Mouse (Mus musculus) limb, embryonic 12.5 days (tissue): ENCODE measurements around the gene Siae. TPM values are rescaled to one million over a fixed set of nuclear protein-coding genes. Genes with fewer than 3 reads are reported as not detected.

Source experiments
- ATAC-seq: fragments of 200-750 bp; cut with Nextera tagmentation; 2 replicates; pipeline ENCODE4 v1.8.0; 2017; ENCODE audit warnings: low read depth, moderate TSS enrichment; ENCODE audit not compliant: insufficient number of reproducible peaks, insufficient read depth, low FRiP score, low TSS enrichment
- H3K27ac ChIP-seq: fragments of 300-500 bp; sonication (generic); 2 replicates; pipeline ENCODE4 v1.5.1; 2016; ENCODE audit warnings: mild to moderate bottlenecking, moderate library complexity
- H3K27me3 ChIP-seq: fragments of 300-500 bp; sonication (generic); 2 replicates; pipeline ENCODE4 v1.6.1; 2016; ENCODE audit warnings: mild to moderate bottlenecking, moderate library complexity
- H3K36me3 ChIP-seq: fragments of 300-500 bp; sonication (generic); 2 replicates; pipeline ENCODE4 v1.6.1; 2016; ENCODE audit warnings: mild to moderate bottlenecking, moderate library complexity
- H3K4me1 ChIP-seq: fragments of 300-500 bp; sonication (generic); replicated peaks from 2 replicates; pipeline ENCODE4 v1.6.1; 2016
- H3K4me2 ChIP-seq: fragments of 300-500 bp; sonication (generic); 2 replicates; pipeline ENCODE4 v1.6.1; 2016; ENCODE audit warnings: mild to moderate bottlenecking, moderate library complexity
- H3K4me3 ChIP-seq: fragments of 300-500 bp; sonication (generic); replicated peaks from 2 replicates; pipeline ENCODE4 v1.5.1; 2016; ENCODE audit warnings: mild to moderate bottlenecking
- H3K9ac ChIP-seq: fragments of 300-500 bp; sonication (generic); replicated peaks from 2 replicates; pipeline ENCODE4 v1.6.1; 2016; ENCODE audit warnings: mild to moderate bottlenecking, moderate library complexity
- H3K9me3 ChIP-seq: fragments of 300-500 bp; sonication (generic); 2 replicates; pipeline ENCODE4 v1.6.1; 2016; ENCODE audit warnings: mild to moderate bottlenecking, moderate library complexity
- WGBS: fragments of 180-500 bp; shearing (Covaris S2); methylation state at CpG from one replicate; pipeline ENCODE4 v1.1.7; 2016; 5-methylcytosine and 5-hydroxymethylcytosine counted together
- polyA plus RNA-seq: library from polyadenylated mRNA; unstranded; fragments of >200 nt; fragmentation: Nextera tagmentation; extraction: Ambion mirVana; gene quantifications from 2 replicates; pipeline ENCODE4 v1.2.1, GENCODE M21; 2016

Siae gene
- polyA plus RNA-seq, result 4.5 and 5.0 TPM in 2 replicates

DNA sequence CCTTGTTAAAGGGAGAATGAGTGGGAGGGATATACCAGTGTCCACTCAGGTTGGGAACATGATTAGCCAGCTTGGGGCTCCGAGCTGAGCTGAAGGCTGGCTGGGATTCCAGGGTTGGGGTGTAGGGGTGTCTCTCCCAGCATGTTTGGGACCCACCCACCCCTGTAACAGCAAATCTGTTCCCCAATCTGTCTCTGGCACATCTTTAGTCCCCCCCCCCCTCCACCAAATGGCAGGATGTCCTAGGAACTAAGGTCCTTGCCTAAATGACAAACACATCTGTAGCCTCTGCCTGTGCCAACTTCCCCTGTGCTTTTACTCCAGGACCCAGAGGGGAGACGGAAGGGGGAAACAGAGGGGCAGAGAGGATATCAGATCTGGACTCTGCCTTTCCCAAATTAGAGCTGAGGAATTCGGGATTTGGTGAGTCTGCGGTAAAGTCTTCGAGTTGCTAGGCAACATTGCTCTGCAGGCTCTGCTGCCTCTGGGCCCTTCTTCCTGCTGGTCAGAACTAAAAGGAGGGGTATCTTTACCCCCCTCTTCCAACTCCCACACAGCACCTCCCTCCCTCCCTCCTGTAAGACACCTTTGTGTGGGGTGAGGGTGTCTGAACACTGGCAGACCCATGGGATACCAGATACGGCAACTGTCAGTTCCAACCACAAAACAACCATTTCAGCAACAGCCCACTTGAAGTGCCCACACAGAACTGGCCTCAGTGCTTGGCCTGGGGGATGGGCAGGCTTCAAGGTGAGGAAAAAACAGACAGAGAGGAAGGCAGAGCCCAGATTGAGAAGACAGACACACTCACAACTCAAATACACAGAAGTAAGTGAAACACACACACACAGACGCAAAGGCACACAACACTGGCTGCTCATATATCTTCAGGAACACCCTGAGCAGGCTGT, at the start of gene Siae:
Gene Siae, plus strand, starts transcription at position 861 of the 911 bp plus-strand sequence.
- Histone ChIP-seq H3K4me1 (peaks cover 30% of the 10 kb centered on the region), H3K4me2 (no peak within 1 kb of the TSS), H3K4me3 (no peak within 1 kb of the TSS), H3K9me3 (no peaks in the 10 kb centered on the region), H3K27me3 (peaks cover 61% of the 10 kb centered on the region), H3K27ac (no peak within 1 kb of the TSS), H3K9ac (no peak within 1 kb of the TSS), H3K36me3 (no peaks in the 10 kb centered on the region)
- 30% methylated on average over 7 of the region's 7 CpGs for WGBS
- no peak for ATAC-seq

DNA sequence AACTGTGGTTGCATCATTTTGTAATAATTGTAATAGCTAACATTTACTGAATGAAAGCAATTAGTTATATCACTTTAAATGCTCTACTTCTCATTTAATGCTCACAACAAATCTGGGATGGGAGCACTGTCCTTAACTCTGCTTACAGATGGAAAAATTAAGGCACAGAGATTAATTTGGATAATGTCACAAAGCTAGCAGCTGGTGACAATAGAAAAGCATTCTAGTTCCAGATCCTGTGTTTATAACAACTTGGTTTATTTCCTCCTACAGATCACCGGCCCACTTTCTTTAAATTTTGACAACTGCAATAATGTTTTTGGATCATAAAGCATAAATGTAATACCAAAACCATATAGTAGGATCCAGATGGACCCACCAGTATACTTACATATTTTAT, 49.5 kb upstream of the Siae start:
- Histone ChIP-seq H3K4me3 (no peak overlapping the region), H3K27ac (no peak overlapping the region), H3K9ac (no peak overlapping the region), H3K9me3 (no peaks in the 10 kb centered on the region), H3K27me3 (no peaks in the 10 kb centered on the region), H3K4me2 (no peak overlapping the region), H3K4me1 (no peaks in the 10 kb centered on the region), H3K36me3 (no peaks in the 10 kb centered on the region)
- 94% methylated on average over 1 of the region's 1 CpGs for WGBS
- no peak for ATAC-seq

DNA sequence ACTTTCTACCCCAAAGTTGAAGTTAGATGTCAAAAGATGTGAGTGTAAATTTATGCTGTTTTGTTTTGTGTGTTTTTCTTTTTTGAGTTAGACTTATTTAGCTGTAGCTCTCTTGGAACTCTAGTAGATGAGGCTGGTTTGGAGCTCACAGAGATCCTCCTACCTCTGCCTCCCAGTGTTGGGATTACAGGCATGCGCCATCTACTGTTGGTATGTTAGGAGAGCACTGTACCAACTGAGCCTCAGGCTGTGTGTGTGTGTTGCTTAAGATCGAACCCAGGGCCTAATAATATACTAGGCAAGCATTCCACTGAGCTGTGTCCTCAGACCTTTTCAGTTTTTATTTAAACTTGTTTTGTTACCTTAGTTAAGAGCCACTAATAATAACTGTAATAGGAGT, 43.4 kb upstream of the Siae start:
- Histone ChIP-seq H3K27ac (no peak overlapping the region), H3K36me3 (no peaks in the 10 kb centered on the region), H3K9me3 (no peaks in the 10 kb centered on the region), H3K4me3 (no peak overlapping the region), H3K27me3 (no peaks in the 10 kb centered on the region), H3K9ac (no peak overlapping the region), H3K4me1 (peaks cover 4% of the 10 kb centered on the region; the same call in 1 of the 2 replicates), H3K4me2 (no peak overlapping the region)
- no peak for ATAC-seq
- WGBS, result 95% methylated on average over 2 of the region's 2 CpGs

DNA sequence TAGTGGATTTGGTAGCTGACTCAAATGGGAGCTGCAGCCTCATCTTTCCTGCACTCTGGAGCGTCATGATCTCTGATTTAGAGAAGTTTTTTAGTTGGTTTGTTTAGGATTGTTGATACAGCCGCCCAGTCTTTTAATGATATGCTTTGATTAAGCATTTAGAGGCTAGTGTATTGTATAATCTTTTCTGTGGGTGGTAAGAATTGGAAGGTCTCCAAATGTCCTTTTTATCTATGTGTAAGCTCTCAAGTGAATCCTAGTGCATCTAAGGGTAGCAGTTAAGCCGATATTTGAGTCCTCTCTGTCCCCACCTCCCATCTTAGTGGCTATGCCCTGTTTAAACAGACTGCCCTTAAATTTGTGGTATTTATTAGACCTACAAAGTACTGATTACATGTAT, 41.0 kb upstream of the Siae start:
- Histone ChIP-seq H3K4me2 (no peak overlapping the region), H3K4me1 (peaks cover 4% of the 10 kb centered on the region; the same call in 1 of the 2 replicates), H3K27me3 (no peaks in the 10 kb centered on the region), H3K36me3 (peaks cover 10% of the 10 kb centered on the region; the same call in 1 of the 2 replicates), H3K9me3 (no peaks in the 10 kb centered on the region), H3K27ac (no peak overlapping the region), H3K4me3 (no peak overlapping the region), H3K9ac (no peak overlapping the region)
- WGBS, result 91% methylated on average over 3 of the region's 3 CpGs
- no peak for ATAC-seq

DNA sequence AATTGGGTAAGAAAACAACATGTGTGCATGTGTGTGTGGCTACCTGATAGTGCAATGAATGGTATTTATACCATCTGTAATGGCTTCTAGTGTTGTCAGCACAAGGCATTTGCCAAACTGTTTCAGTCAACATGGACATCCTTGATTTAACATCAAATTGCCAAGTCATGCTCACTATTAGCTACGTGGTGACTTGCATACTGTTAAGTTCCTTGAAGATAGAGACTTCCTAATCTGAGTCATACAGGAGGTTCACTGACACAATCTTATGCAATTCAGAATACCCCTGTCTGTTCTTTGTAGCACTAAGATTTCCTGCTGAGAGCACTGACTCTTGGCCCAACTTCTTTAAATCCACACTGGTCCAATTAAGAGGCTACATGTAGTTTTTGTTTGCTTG, 38.0 kb upstream of the Siae start:
- no peak overlapping the region for H3K4me2 ChIP-seq
- no peaks in the 10 kb centered on the region for H3K27me3 ChIP-seq
- H3K4me1 ChIP-seq, result peaks cover 4% of the 10 kb centered on the region; the same call in 1 of the 2 replicates
- no peak overlapping the region for H3K27ac ChIP-seq
- peaks cover 34% of the 10 kb centered on the region for H3K36me3 ChIP-seq
- no peak overlapping the region for H3K9ac ChIP-seq
- H3K9me3 ChIP-seq, result no peaks in the 10 kb centered on the region
- no peak for ATAC-seq
- WGBS, result 74% methylated on average over 1 of the region's 1 CpGs
- no peak overlapping the region for H3K4me3 ChIP-seq

DNA sequence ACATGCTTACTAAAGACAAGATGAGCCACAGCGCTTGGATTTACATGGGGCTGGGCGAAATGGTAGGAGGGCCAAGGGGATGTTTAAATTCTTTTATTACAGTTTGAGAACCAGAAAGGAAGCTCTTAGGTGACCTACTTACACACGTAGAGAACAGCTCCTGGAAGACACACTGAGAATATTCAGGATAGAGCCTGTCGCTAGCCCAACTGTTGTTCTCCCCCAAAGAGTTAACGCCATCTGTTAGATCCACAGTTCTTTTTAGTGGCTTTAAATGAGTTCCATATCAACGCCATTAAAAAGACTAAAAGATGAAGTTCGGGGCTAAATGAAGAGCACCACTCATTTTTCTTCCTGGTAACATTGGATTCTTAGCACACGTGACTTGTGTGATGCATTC, 36.5 kb upstream of the Siae start:
- Histone ChIP-seq H3K9me3 (no peaks in the 10 kb centered on the region), H3K36me3 (peaks cover 45% of the 10 kb centered on the region), H3K4me2 (no peak overlapping the region), H3K27me3 (no peaks in the 10 kb centered on the region), H3K4me1 (peaks cover 4% of the 10 kb centered on the region; the same call in 1 of the 2 replicates), H3K4me3 (no peak overlapping the region), H3K27ac (no peak overlapping the region), H3K9ac (no peak overlapping the region)
- 88% methylated on average over 8 of the region's 8 CpGs for WGBS
- ATAC-seq, result no peak

DNA sequence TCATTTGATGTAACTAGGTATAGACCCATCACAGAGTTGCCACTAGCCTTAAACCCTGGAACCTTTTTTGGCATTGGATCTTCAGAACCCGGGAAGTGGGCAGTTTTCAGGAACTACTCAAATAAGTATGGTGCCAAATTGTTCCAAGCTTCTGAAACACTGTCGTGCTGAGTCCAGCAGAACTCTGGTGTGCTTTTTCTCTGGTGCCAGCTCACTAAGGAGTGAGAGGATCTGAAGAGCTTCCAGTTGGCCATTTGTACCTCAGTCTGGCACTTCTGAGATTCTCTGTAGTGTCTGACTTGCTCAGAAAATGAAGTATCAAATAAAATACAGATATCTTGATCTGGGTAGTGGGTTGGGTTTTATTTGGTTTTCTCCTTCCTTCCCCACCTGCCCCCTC, 35.5 kb upstream of the Siae start:
- no peak overlapping the region for H3K27ac ChIP-seq
- no peaks in the 10 kb centered on the region for H3K27me3 ChIP-seq
- H3K9me3 ChIP-seq, result no peaks in the 10 kb centered on the region
- H3K9ac ChIP-seq, result no peak overlapping the region
- H3K4me1 ChIP-seq, result peaks cover 4% of the 10 kb centered on the region; the same call in 1 of the 2 replicates
- H3K36me3 ChIP-seq, result peaks cover 53% of the 10 kb centered on the region
- ATAC-seq, result no peak
- WGBS, result 88% methylated on average over 2 of the region's 2 CpGs
- H3K4me2 ChIP-seq, result no peak overlapping the region
- no peak overlapping the region for H3K4me3 ChIP-seq

DNA sequence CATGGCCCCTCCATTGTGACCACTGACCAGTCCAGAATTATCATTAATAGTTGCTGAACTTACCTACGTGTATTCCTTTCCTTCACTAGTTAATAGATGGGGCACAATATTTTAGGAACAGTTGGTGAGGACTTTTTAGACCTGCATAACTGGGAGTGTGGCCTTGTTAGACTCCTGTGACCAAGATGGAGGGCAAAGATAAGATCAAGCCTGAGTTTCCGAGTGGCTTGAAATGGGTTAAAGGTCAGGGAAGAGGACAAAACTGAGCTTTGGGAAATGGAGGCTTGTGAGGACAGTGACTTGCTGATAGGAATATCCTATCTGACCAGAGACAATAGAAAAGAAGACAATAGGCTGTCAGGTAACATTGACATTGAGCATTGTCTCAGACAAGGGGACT, 30.0 kb upstream of the Siae start:
- Histone ChIP-seq H3K9ac (no peak overlapping the region), H3K9me3 (0 out of 2 replicates have a peak, but pooled peaks cover 6% of the 10 kb centered on the region), H3K36me3 (peaks cover 42% of the 10 kb centered on the region), H3K4me3 (no peak overlapping the region), H3K4me2 (no peak overlapping the region), H3K27me3 (peaks cover 54% of the 10 kb centered on the region), H3K4me1 (peaks cover 21% of the 10 kb centered on the region), H3K27ac (no peak overlapping the region)
- ATAC-seq, result no peak
- WGBS, result 84% methylated on average over 2 of the region's 2 CpGs

DNA sequence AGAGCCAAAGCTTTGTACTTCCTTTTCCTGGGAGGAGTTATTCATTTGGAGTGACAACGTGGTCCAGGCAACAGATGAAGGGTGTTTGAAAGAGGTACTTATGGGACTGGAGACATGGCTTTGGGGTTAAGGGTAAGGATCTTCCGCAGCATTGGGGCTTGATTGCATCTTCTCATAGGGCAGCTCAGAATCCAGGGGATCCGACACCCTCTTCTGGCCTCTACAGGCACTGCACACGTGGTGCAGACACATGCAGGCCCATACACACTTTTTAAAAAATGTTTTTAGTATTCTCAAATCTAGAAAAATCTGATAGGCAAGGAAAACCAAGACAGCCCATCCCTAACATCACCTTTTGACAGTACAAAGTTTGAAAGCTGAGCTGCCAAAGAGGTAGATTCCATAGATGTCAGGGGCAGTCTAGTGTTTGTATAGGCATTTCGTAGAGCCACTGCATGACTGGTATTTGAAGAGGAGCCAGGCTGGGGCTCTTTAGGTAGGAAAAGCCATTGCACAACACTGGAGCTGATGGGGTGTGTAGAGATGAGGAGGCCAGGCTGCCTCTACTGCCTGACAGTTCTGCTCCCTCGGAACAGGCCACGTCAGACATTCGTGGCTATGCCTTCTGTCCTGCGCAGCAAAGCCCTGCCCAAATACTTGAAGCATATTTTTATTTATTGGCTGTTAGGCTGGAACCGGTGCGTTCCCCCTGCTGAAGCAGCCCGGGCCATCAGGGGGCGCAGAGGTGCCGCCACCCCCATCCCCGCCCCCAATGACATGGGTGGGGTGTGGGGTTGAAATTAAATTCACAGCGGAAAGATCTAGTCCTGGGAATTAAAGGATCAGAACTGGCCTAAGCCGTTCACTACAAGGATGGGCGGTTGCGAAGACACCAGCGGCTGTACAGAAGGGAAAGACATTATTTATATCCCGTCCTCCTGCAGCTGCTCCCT, 28.8 kb upstream of the Siae start:
- peaks cover 67% of the 10 kb centered on the region for H3K27me3 ChIP-seq
- H3K4me1 ChIP-seq, result peaks cover 31% of the 10 kb centered on the region
- H3K4me3 ChIP-seq, result no peak overlapping the region
- 0 out of 2 replicates have a peak, but pooled peaks cover 6% of the 10 kb centered on the region for H3K9me3 ChIP-seq
- peak overlapping the region; percentile 34 for H3K4me2 ChIP-seq
- 22% methylated on average over 21 of the region's 21 CpGs for WGBS
- no peak overlapping the region for H3K9ac ChIP-seq
- H3K36me3 ChIP-seq, result peaks cover 34% of the 10 kb centered on the region
- no peak overlapping the region for H3K27ac ChIP-seq
- ATAC-seq, result no peak

DNA sequence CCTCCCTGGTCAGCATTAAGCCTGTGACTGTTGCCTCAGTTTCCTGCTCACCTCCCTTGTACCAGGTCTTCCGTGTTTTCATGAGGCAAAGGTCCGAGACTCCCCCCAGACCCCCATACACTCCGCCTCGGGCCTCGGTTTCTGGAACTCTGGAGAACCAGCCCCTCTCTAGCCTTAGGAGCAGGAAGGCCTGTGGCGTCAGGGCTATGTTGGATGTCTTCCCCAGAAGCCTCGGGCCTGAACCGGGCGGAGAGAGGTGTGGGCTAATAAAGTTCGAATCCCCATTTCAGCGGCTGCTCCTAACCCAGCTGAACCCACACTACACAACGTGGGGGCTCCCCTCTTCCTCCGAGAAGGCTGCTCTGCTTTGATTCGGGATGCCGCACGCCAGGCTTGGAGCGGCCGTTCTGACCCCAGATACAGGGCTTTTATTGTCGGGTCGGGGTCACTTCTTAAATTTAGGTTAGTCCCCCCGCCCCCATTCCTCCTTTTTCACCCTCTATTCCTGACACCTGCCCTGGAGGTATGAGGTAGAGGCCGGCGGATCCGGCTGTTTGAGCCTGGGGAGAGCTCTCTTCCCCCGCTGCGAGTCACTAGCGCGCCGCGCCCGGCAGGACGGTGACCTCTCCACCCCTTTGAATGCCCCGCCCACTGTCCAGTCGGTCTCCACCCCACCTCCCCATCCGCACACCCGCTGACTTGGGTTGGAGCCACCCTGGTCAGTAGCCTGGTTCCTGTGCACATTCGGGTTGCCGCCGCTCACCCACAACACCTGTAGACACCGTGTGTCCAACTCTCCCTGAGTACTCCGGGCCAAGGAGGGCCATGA, 27.9 kb upstream of the Siae start, which contains the start of gene Esam:
Gene Esam, plus strand, starts transcription at position 683 of the 829 bp plus-strand sequence.
- Histone ChIP-seq H3K9ac (no peak within 1 kb of the TSS), H3K27ac (0 out of 2 replicates have a peak within 1 kb of the TSS, but pooled peaks have one; percentile 35), H3K4me3 (peak within 1 kb of the TSS; percentile 34), H3K36me3 (peaks cover 27% of the 10 kb centered on the region), H3K27me3 (peaks cover 74% of the 10 kb centered on the region), H3K4me1 (peaks cover 31% of the 10 kb centered on the region), H3K9me3 (0 out of 2 replicates have a peak, but pooled peaks cover 6% of the 10 kb centered on the region), H3K4me2 (peak within 1 kb of the TSS; percentile 34)
- 3% methylated on average over 41 of the region's 41 CpGs for WGBS
- no peak for ATAC-seq
